Mouse (Mus musculus): ENCODE results near the gene Dstyk.

Gene Dstyk

GRCm38 (mm10) chr1:132388813-132389803, 28.2 kb upstream of the Dstyk start:
- DNase-seq = no peak

DNA sequence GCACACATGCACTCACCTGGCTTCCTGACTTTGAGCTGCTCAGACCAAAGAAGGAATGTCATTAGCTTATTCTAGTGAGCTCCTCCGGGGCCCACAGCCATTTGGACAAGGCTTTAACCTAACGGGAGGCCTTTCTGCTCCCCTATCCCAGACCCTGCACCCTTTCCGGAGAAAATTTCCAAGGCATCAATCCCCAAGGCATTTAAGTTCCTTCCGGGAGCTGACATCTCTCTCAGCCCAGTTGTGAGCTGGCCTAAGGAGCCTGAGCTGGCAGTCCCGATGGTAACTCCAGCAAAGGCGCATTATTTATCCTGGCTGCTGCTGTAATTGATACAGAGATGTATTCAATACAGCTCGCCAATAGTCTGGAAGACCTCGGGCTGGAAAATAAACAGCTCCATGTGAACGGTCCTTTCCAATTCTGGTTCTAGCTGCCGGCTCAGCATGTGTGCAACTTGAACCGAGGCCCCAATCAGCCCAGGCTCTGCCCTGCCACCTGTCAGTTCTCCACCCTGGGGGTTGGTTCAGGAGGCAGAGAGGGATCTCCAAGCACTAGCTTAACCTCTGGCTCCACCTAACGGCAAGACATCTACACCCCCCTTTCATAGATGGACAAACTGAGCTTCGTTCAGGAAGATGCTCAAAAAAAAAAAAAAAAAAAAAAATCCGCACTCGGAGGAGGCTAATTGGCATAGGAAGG, 27.3 kb upstream of the Dstyk start:
- DNase-seq = peak; percentile 33 to 42

DNA sequence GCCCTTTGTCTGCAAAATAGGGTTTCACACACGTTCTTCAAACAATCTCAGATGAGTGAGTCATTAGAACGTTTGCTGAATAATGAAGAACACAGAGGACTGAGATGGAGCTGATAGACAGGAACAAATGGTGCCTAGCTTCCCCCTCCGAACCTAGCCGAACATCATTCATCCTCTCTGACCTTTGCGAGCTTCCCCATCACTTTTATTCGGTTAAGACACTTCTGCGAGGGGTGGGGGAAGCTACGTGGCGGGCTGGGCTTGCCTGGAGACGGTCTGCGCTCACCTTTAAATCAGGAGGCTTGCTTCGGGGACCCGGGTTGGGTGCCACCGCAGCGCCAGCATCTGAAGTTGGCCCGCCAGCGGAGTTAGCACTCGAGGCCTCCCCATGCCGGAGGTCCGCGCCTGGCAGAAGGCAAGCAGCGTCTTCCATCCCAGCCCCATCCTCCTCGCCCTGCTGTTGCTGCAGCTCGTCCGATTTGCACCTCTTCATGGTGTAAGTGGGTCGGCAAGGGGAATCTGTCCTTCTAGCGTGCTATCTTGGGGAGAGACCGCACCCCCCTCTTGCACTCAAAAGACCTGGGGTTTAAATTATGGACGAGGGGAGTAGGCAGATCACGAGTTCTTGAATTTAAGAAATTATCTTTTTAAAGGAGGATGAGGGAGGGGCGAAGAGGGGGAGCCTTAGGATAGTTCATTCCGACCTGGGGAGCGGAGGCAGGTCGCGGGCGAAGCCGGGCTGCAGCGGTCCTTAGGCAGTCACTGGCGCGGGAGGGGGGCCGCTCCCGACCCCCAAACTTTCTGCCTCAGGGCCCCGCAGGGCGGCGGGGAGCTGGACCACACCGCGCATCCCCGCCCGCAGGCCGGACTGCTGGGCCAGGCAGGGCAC, 26.4 kb upstream of the Dstyk start, which contains the start of gene Tmcc2:
Tmcc2 (minus strand) TSS at position 591 of the 889 bp plus-strand sequence.
- peak; percentile 20 to 25 for DNase-seq

GRCm38 (mm10) chr1:132391580-132392022, 25.8 kb upstream of the Dstyk start:
- DNase-seq = peak; percentile 23 to 43

- DNase-seq = no peak
These were observed 24.5 kb upstream of the Dstyk start for GRCm38 (mm10) chr1:132392872-132393271.

- no peak for DNase-seq
These were observed 20.6 kb upstream of the Dstyk start for GRCm38 (mm10) chr1:132396705-132397104.

DNA sequence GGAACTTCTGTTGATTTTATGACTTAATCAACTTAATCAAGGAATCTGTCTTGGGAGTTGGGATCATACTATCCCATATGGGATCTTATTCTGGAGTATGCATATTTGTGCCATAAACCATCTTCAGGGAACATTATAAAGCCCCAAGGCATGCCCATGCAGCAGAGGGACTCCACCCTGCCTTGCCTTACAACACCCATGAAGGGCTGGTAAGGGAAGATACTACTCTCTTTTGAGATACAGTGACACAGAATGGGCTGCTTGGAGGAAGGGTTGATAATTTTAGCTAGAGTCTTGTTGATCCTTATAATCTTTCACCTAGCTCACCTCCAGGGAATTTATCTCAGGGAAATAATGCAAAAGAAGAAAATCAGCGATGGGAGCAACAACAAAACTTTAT, 16.8 kb upstream of the Dstyk start:
- no peak for DNase-seq

- DNase-seq = no peak
These were observed 15.5 kb upstream of the Dstyk start for GRCm38 (mm10) chr1:132401843-132402242.

DNA sequence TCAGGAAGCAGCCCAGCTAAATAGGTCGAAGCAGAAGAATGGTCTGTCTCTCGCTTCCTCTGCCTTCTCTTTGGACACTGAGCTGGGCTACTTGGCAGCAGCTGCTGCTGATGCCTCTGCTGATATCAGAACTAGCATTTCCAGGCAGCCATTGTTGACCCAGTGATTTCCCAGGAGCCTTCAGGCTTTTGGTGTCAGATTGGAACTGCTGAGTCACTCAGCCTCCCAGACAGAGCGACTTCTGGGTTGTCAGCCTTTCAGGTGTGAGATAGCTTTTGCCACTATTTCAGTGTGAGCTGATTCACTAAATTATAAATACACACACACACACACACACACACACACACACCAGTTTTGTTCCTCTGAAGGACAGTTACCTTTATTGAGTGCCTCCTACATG, 6.7 kb upstream of the Dstyk start:
- no peak for DNase-seq

- no peak for DNase-seq
These were observed 962 bp upstream of the Dstyk start for GRCm38 (mm10) chr1:132416244-132416942.

DNA sequence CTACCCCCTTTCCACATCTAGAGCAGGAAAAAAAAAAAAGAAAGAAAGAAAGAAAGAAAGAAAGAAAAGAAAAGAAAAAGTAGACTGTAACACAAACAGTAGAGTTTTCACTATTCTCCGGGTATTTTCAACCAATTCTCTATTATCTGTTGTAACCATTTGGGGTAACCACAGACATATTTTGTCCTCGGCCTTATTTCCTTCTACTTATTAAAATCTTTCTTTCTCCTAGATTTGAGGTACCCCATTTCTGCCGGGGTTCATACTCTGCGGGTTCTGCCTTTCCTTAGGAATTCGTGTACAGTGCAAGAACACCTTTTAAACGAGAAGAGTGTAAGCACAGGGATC, 438 bp upstream of the Dstyk start:
- no peak for DNase-seq

DNA sequence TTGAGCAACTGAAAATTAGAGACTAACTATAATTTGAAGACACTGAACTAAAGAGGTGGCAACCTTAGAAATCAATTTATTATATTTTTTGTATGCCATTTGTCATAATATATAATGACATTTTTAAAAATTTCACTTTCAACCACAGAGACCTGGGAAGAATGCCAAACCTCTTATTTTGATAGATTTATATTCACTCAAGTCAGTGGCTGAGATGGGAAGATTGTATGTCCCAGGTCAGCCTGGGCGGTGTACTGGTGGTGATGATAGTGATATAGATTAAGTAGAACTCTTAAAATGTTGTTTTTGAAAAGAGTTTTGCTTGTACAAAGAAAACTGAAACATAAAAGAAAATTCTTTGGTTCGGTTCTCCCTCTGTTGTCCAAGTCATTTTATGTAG, 2.9 kb downstream of the Dstyk start:
- DNase-seq = no peak

GRCm38 (mm10) chr1:132420662-132421061, 3.3 kb downstream of the Dstyk start:
- DNase-seq = no peak

GRCm38 (mm10) chr1:132422912-132423696, 5.7 kb downstream of the Dstyk start:
- DNase-seq = no peak

DNA sequence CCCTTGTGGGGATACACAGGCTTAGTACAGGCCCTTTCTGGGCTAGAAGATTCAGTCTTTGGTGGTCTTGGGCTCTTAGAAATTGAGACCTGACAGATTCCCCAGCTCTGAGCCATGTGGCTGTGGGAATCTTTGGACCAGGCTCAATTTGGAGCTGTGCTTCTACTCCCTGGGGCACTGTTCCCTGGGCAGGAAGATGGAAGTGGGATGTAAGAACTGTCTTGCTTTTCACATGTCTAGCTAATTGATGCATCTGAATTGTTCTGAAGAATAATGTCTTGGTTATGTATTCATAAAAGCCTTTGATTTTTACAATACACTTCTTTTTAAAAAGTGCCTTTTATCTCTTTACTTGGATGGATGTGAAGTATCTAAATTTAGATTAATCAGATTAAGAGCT, 8.2 kb downstream of the Dstyk start:
- DNase-seq = no peak

DNA sequence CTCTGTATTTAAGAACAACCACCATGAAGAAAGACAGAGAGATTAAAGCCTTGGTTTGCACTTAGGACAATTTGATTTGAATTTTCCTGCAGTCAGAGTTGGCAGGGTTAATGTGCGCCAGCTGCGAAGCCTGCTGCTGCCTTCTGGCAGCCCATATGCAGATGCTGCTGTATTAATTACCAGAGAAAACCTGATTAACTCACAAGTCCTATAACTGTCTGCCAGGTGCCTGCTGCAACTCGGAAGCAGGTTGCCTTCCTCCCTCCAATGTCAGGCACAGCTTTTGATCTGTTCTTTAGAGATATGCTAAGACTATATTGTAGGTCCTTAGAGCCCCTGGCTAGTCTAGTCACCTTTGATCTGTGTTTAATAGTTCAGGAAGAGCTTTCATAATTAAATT, 13.5 kb downstream of the Dstyk start:
- no peak for DNase-seq

DNA sequence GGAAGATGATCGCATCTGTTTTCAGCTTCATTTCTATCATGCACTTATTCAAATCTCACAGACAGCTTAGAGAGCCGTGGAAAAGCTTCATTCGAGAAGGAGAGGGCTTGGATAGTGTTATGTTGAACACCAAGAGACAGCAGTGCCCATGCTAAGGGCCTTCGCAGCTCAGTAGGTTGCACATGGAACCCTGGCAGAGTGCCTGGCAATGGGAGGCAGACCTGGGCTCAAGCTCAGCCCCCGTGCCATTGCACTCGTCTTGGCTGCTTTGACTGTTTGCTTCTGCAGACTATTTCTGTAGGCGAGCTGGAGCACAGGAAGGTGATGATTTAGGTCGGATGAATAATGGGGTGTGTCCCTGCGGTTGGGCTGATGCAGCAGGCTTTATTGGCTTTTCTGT, 14.4 kb downstream of the Dstyk start:
- DNase-seq = no peak

DNA sequence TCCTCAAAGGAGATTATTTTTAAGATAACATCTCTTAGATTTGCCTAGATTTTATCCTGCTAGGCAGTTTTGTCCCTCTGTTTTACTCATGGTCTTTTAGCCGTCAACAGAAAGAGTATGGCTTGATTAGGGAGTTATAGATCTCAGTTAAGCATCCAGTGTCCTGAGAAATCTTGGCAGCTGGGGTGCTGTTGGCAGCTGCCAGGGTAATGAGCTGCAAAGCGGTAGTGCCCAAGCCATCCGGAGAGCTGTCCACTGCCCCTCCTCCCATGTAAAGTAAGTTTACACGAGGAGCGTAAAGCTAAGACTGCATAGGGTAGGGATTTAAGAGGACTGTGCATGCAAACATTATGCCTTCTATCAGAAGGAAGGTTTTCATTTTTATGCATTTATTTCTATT, 16.0 kb downstream of the Dstyk start:
- DNase-seq = no peak

DNA sequence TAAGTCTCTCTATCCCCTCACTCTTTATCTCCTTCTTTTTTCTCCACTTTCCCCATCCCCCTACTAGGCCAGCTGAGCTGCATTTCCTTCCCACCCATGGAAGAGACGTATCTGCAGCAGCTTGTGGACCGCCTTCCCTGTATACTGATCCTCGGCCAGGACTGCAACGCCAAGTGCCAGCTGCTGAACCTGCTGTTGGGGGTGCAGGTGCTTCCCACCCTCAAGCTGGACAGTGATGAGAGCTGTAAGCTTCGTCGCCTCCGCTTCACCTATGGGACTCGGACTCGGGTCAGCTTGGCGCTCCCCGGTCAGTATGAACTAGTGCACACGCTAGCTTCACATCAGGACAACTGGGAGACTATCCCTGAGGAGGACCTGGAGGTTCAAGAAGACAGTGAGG, 16.7 kb downstream of the Dstyk start:
- DNase-seq = no peak

- no peak for DNase-seq
These were observed 19.1 kb downstream of the Dstyk start for GRCm38 (mm10) chr1:132436320-132436958.

DNA sequence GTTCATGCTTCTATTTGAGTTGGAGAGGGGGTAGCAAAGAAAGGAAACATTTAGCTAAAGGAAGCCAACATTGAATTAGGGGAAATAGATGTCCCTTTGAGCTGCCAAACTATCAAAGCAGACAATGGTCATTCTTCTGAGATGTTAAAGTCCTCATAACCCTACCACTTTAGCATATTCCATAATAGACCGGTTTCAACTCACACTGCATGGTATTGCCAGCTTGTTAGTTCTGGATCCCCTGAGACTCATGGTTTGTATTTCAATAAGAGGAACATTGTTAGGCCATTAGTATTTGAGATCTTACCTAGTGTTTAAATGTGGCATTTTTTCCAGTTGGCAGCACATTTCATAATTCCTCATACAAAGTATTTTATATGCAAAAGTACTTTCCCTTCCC, 19.6 kb downstream of the Dstyk start:
- no peak for DNase-seq
